Mouse (Mus musculus) ES-E14 (cell line): ENCODE measurements around the gene Macrod1.

ENCODE experiments used
- CHD2 ChIP-seq: IDR thresholded peaks from 2 replicates; pipeline ENCODE4 v1.6.1; 2014; ENCODE audit warnings: mild to moderate bottlenecking, low read depth, low read length, inconsistent platforms
- ZC3H11A ChIP-seq: IDR thresholded peaks from 2 replicates; pipeline ENCODE4 v1.6.1; 2012; ENCODE audit warnings: low read depth, mild to moderate bottlenecking, inconsistent platforms, low read length, borderline replicate concordance
- ZNF384 ChIP-seq: IDR thresholded peaks from 2 replicates; pipeline ENCODE4 v1.6.1; 2012; ENCODE audit warnings: low read depth, low read length, inconsistent platforms

DNA sequence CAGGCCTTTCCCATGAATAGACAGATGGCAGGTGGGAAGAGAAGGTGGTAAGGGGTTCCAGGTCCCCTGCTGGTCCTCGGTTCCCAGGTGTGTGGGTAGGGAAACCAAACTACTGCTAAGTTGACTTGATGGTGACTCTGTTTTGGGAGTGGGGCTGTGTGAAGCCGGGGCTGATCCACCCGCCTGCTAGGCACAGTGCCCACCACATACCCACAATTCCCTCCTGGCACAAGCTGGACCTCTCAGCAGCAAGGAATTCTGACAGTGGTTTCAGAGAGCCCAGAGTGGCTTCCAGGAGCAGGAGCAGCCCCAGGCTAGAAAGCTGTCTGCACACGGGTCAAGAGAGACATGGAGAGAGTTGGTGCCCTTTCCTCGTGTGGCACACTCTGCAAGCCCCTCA lies 32.4 kb downstream of the Macrod1 start:
- TF ChIP-seq ZNF384 (no peak), CHD2 (no peak), ZC3H11A (no peak)
